Mouse (Mus musculus) embryonic fibroblast, embryonic 13.5 days (primary cell): ENCODE data around the gene Ddx56. TPM values are rescaled to one million over a fixed set of nuclear protein-coding genes. Genes with fewer than 3 reads are reported as not detected.

Experiments
- H3K27ac ChIP-seq: 2 replicates; pipeline ENCODE4 v1.5.1; 2012; ENCODE audit warnings: low read length, control low read depth, inconsistent platforms; ENCODE audit not compliant: insufficient read depth
- H3K4me1 ChIP-seq: 2 replicates; pipeline ENCODE4 v1.6.1; 2011; ENCODE audit warnings: low read length; ENCODE audit not compliant: control insufficient read depth, insufficient read depth
- H3K4me3 ChIP-seq: 2 replicates; pipeline ENCODE4 v1.5.1; 2011; ENCODE audit warnings: mild to moderate bottlenecking, control low read depth, low read length; ENCODE audit not compliant: insufficient read depth
- CTCF ChIP-seq: IDR thresholded peaks from 2 replicates; pipeline ENCODE4 v1.5.1; 2011; ENCODE audit warnings: mild to moderate bottlenecking, control low read depth, low read length, moderate library complexity, borderline replicate concordance; ENCODE audit not compliant: insufficient read depth
- POLR2A ChIP-seq: IDR thresholded peaks from 2 replicates; pipeline ENCODE4 v1.6.1; 2011; ENCODE audit warnings: low read depth, mild to moderate bottlenecking, control low read depth, low read length, moderate library complexity
- polyA plus RNA-seq: library from polyadenylated mRNA; stranded (reverse); fragments of >200 nt; gene quantifications from 2 replicates; pipeline ENCODE4 v1.2.4, GENCODE M21; 2011; ENCODE audit warnings: low read depth; ENCODE audit not compliant: missing spikeins, insufficient read length

Ddx56 gene
- 38.5 and 39.4 TPM in 2 replicates for polyA plus RNA-seq

DNA sequence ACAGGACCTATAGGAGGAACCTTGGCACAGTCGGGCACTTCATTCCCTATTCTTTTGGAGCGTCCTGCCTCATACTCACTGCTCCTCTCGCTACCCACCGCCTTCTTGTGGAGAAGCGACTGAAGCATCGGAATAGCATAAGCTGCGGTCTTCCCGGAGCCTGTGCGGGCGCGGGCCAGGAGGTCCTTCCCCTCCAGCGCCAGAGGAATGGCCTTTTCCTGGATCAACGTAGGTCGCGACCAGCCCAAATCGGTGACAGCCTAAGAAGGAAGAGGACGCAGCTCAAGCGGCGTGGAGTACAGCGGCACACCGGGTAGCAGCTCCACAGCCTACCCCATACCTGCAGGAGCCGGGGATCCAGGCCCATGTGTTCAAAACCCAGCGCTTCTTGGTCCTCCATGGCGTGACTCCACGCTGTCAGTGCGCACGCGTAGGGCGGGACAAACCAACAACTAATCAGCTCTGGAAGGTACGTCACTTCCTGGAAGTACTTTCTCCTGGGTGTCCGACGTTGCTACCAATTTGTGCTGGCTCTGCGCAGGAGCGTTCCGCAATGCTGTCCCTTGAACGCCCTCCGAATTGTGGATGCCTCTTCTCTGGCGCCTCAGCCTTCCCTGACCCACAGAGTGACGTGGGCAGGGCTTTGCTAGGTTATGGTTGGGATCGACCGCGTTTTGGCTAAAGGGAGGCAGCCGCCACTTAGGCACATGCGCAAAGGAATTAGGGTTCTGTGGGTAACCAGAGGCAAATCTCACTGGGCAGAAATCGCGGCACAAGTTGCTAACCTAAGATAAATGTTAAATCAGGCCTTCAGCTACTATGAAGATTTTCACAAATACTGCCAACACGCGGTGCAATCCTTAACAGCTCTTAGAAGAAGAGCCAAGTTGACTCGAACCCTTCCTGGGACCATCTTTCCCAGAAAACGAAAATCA lies at the start of gene Ddx56:
TSS of gene Ddx56 (minus strand) at position 453 of the 935 bp plus-strand sequence.
- no peaks in the 10 kb centered on the region for H3K4me1 ChIP-seq
- H3K27ac ChIP-seq: peak within 1 kb of the TSS; percentile 83
- H3K4me3 ChIP-seq: peak within 1 kb of the TSS; percentile 75
- TF ChIP-seq POLR2A (peak; percentile 91), CTCF (no peak)

DNA sequence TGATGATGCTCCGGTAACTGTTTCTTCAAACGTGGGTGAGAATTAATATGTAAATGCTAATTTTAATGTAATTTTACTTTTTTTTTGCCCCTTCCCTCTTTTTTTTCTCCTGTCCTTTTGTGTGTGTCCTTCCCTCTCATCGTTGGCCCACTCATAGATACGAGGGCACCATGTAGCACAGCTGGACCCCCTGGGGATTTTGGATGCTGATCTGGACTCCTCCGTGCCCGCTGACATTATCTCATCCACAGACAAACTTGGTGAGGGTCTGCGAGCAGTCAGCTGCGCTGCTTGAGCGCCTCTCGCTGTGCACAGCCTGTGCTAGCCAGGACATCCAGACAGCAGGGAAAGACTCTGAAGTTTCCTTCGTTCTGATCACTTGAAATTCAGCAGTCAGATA lies 49.2 kb upstream of the Ddx56 start:
- H3K27ac ChIP-seq: no peak overlapping the region
- no peaks in the 10 kb centered on the region for H3K4me1 ChIP-seq
- TF ChIP-seq CTCF (no peak), POLR2A (no peak)
- H3K4me3 ChIP-seq: no peak overlapping the region

DNA sequence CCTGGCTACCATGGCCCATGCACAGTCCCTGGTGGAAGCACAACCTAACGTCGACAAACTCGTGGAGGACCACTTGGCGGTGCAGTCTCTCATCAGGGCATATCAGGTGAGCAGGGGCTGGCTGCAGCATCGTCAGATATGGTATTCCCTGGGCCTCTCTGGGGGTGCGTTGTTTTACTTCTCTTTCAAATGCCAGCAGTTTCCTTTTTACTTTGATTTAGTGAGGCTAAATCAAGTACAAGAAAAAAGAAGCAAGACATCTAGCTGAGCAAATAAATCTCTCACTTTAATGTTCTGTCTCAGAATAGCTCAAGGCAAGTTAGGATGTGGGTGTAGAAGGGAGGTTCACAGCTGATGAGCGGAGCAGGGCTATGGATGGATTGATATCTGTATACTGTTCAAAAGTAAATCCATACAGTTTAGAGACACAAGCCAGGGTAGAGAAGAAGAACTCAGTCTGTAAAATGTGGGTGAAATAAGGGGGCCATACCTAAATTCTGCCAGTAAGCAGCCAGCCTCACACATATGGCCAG lies 46.4 kb upstream of the Ddx56 start:
- TF ChIP-seq POLR2A (no peak), CTCF (no peak)
- no peak overlapping the region for H3K4me3 ChIP-seq
- H3K4me1 ChIP-seq: no peaks in the 10 kb centered on the region
- no peak overlapping the region for H3K27ac ChIP-seq

DNA sequence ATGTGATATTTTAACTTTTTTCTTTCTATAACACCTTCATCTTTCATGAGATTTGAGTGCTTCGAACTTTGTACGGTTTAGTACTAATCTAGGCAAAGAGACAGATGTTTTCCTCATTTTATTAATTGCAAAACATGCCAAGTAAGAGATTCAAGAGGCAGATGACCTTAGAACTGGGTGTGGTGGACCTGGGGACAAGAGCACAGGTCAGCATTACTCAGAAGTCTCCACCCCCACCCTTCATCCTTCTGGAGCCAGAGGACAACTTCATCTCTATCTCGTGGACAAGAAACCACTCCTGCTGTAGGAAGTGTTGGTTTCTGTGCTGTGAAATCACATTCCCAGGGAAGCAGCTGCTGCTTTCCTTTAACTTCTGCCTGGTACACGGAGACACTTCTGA lies 40.6 kb upstream of the Ddx56 start:
- Histone ChIP-seq H3K4me1 (peaks cover 4% of the 10 kb centered on the region), H3K4me3 (no peak overlapping the region), H3K27ac (no peak overlapping the region)
- TF ChIP-seq CTCF (no peak), POLR2A (no peak)

DNA sequence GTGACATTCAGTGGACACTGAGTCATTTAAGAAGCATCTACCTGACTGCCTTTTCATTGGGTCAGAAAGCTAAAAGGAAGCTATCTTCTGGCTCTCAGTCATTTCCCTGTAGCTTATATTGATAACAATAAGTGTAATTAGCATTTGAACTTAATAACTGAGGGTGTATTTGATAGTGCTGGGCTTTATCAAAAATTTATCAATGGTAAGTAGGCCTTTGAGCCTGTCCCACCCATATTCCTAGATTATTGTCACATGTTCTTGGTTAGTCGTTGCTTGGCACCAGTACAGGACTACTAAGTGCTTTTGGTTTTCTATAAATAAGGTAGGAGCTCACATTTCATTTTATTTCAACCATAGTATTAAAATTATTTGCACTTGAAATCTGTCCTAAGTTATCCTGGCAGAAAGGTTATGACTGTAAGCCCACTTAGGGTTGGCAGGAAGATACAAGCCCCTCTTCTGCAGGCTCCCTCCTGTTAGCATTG lies 38.4 kb upstream of the Ddx56 start:
- peaks cover 4% of the 10 kb centered on the region for H3K4me1 ChIP-seq
- TF ChIP-seq CTCF: no peak
- H3K27ac ChIP-seq: no peak overlapping the region
- H3K4me3 ChIP-seq: no peak overlapping the region

DNA sequence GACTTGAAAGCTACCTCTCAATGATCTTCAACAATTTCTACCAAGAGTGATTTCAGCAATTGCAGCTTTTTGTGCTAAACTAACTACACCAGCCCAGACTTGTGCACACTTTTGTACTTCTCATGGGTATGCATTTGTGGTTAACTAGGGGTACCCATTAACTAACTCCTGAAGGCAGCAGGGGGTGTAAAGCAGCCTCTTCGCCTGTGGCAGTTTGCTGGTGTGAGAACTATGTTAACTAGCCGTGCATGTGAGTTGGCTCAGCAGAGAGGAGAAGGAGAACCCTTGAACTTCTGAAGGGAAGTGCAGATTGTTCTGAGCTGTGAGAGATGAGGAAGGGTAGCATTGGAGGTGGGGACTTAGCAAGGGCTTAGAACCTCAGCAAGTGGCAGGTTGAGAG lies 35.2 kb upstream of the Ddx56 start:
- Histone ChIP-seq H3K27ac (no peak overlapping the region), H3K4me3 (no peak overlapping the region), H3K4me1 (peaks cover 4% of the 10 kb centered on the region)
- TF ChIP-seq CTCF (no peak), POLR2A (no peak)

DNA sequence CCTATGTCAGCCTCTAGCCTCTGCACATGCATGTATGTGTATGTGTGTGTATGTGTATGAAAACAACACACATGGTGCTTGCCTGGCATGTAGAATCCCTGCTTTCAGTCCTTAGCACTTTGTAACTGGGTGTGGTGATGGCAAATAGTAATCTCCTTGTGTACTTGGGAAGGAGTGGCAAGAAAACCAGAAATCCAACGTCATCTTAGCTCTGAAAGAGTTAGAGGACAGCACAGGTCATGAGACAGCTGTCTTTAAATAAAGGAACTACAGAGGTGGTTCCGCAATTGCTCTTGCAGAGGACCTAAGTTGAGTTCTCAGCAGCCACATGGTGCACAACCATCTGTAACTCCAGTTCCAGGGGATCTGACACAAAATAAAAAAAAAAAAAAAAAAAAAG lies 31.9 kb upstream of the Ddx56 start:
- TF ChIP-seq POLR2A: no peak
- TF ChIP-seq CTCF: no peak
- H3K4me3 ChIP-seq: no peak overlapping the region
- no peaks in the 10 kb centered on the region; the same call in 1 of the 2 replicates for H3K4me1 ChIP-seq
- no peak overlapping the region for H3K27ac ChIP-seq

DNA sequence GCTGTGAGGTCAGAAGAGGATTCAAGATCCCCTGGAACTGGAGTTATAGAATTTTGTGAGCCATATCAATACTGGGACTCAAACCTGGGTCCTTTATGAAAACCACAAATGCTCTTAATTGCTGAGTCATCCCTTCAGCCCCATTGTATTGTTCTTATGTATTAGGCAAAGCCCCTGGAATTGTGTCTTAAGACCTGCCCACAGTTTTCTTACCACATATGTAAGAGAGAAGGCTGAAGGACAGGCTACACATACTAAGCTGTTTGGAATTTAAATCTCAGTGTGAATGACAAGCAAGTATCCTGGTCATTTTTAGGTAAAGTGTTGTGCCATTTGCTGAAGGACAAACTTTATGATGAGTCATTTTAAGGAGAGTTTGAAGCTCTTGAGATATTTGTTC lies 28.5 kb upstream of the Ddx56 start:
- H3K27ac ChIP-seq: no peak overlapping the region
- no peak overlapping the region for H3K4me3 ChIP-seq
- H3K4me1 ChIP-seq: no peaks in the 10 kb centered on the region; the same call in 1 of the 2 replicates
- TF ChIP-seq POLR2A: no peak
- TF ChIP-seq CTCF: no peak

DNA sequence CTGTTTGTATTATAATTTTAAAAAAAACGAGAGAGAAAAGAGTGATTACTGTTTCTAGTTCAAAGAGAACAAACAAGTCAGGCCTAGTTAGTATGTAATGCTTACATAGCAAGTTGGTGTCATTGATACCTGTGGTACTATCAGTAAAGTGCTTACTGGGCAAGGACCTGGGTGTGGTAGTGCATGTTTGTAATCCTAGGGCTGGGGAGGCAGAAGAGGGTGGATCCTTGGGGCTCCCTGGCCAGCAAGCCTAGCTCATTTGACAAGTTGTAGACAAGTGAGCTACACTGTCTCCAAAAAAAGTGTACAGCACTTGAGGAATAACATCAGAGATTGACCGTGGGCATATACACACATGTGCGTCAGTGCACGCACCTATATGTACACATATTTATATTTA lies 27.1 kb upstream of the Ddx56 start:
- H3K27ac ChIP-seq: no peak overlapping the region
- H3K4me1 ChIP-seq: no peaks in the 10 kb centered on the region; the same call in 1 of the 2 replicates
- TF ChIP-seq POLR2A (no peak), CTCF (no peak)
- no peak overlapping the region for H3K4me3 ChIP-seq

DNA sequence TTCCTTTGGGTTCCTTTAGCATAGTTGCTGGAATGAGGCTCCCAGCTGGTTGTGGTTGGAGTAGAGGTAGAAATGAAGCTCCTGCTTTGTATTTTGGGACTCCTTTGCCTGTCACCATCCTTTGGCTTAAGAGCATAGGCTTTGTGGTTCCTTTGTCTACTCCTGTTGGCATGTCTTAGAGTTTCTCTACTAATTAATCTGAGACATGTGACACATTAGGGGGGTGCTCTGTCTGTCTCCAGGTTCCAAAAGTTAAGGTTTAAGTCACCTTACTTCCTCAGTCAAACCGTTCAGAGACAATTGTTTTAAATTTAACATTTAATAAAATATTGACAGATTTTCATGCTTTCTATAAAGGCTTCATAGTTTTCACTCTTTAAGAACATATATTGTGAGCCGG lies 26.0 kb upstream of the Ddx56 start:
- no peaks in the 10 kb centered on the region; the same call in 1 of the 2 replicates for H3K4me1 ChIP-seq
- H3K4me3 ChIP-seq: no peak overlapping the region
- no peak overlapping the region for H3K27ac ChIP-seq
- TF ChIP-seq CTCF: no peak
- no peak for TF ChIP-seq POLR2A
